Mouse (Mus musculus) induced T-regulatory cell, adult 2 months (primary cell): ENCODE results near the gene Dmtf1.
"Not testable (repeated sequence)": the region's sequence is repeated elsewhere in the genome, so short reads cannot be mapped to it uniquely, and the experiment has no call there.

Source experiments
- DNase-seq: peaks from one replicate; pipeline ENCODE4 v3.0.0-alpha.2; 2012; ENCODE audit warnings: low read depth

Dmtf1 gene

GRCm38 (mm10) chr5:9161456-9162041, at the start of gene Dmtf1:
TSS of gene Dmtf1 (minus strand) at chr5:9161776.
- DNase-seq, result peak; percentile 95

- DNase-seq, result no peak
These were observed 24.9 kb upstream of the Dmtf1 start for GRCm38 (mm10) chr5:9186467-9186866.

DNA sequence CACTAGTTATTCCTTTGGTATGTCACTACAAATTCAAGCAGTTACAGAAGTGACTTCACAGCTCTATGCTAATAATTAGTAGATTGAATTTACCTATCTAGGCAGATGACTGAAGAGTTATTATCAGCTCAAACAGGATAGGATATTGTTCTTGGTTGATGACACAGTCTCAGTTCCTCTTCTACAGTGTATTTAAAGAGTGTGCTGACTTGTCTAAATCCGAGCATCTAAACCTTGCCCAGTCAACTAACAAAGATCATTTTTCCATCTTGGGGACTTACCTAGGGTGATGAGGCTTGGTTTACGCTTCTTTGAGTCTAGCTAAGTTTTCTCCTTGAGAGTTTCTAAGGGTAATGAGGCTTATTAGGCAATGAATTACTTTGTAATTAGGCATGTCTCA, 11.7 kb upstream of the Dmtf1 start:
- no peak for DNase-seq

DNA sequence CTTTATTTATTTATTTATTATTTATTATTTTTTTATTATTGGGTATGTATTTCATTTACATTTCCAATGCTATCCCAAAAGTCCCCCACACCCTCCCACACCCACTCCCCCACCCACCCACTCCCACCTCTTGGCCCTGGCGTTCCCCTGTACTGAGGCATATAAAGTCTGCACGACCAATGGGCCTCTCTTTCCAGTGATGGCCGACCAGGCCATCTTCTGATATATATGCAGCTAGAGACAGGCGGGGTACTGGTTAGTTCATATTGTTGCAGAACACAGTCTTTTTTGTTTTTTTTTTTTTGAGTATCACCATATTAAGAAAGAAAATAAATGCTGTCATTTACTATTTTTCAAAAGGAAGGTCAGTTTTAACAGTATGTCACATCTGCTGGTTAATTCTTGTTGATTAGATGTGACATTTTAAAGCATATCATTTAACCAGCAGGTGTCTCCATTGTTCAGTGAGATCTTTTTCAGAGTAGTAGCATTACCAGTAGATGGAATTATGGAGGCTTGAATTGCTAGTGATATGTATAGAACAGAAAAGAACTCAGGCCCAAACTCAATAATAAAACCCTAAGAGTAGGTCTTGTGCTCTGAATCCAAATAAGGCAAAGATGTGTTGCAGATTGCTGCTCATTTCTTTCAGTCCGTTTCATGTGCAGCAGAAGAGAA, 7.9 kb upstream of the Dmtf1 start:
- peak; percentile 35 for DNase-seq

GRCm38 (mm10) chr5:9166366-9166765, 4.8 kb upstream of the Dmtf1 start:
- DNase-seq, result no peak

DNA sequence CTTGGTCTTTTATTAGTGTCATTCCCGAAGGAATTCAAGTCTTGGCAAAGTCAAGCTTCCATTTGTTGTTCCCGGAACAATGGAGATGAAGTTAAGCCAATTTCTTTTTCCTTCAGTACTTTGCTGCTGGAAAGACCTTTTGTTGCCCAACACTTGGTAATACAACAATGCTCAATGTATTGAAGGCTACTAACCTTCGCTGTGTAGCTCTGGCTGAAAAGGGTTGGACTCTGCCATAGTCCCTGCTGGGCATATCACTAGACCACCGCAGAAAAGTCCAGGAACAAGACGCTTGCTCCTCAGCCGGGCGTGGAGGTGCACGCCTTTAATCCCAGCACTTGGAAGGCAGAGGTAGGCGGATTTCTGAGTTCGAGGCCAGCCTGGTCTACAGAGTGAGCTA, 3.6 kb upstream of the Dmtf1 start:
- not testable (repeated sequence) for DNase-seq

DNA sequence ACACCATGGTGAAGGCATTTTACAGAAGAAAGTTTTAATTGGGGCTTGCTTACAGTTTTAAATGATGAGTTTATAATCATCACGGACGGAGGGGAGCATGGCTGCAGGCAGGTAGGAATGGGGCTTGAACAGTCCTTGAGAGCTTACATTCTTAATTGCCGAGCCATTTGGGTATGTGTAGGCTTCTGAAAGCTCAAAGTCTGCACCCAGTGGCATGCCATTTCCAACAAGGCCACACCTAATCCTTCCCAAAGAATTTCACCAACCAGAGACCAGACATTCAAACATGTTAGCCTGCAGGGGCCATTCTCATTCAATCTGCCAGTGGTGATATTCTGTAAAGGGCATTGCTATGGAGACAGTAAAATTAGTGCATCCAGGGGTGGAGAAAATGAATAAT, 1.8 kb upstream of the Dmtf1 start:
- DNase-seq, result no peak

DNA sequence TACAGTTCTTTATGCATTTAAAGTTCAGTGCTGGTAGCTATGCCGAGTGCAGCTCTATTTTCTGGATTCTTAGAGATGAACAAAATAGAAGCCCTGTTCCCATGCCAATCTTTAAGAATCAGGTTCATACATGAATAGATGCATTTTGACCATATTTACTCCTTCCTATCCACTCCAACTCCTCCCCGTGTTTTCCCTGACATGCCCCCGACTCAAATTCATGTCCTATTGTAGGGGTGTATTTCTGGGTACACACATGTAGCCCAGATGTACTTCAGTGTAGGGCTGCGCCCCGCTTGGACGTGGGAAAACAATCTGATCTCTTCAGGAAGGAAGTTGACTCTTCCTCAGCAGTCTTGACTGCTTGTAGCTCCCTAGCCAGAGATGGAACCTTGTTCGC, 512 bp upstream of the Dmtf1 start:
- DNase-seq, result no peak

DNA sequence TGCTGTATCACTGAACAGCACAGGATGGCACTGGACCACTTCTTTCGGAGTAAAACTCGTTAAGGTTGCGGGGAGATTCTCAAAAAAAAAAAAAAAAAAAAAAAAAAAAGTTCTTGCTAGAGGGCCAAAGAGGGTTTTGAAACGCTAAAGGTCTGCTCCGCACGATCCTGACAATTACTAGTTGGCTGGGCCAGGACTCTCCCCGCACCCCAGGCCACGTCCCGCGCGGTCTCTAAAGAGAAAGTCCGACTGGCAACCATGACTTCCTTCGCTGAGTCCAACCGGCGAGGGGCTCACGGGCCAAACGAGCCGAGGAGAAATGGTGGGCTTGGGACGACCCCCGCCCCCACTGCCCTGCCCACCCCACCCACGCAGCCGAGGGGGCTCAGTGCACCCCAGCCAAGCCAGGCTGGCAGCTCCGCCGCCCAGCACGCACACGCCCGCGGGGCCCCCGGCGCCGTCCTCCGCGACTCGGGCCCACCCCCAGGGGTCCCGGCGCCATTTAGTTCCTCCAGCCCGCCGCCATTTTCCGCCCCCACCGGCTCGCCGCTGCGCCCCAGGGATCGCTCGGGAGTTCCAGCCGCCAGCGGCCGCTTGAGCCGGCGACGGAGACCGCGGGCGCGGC, 633 bp downstream of the Dmtf1 start:
- peak; percentile 57 for DNase-seq

GRCm38 (mm10) chr5:9157336-9157735, 4.2 kb downstream of the Dmtf1 start:
- DNase-seq, result no peak

DNA sequence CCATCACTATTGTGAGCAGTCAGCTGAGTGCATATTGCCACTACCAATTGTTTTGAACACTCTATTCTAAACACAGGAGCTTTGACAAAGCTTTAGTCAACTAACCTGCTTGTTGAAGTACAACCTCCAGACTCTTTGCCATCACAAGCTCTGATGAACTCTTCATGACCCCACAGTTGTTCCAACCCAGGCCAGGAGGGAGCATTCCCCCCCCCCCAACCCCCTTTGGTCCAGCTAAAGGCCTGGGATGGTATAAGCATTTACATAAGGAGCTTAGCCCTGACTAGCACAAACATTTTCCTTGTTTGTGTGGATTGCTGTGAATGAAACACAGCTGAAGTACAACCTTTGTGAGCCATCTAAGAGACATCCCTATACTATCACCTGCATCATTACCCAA, 4.8 kb downstream of the Dmtf1 start:
- DNase-seq, result no peak

- no peak for DNase-seq
These were observed 12.2 kb downstream of the Dmtf1 start for GRCm38 (mm10) chr5:9149273-9149850.

DNA sequence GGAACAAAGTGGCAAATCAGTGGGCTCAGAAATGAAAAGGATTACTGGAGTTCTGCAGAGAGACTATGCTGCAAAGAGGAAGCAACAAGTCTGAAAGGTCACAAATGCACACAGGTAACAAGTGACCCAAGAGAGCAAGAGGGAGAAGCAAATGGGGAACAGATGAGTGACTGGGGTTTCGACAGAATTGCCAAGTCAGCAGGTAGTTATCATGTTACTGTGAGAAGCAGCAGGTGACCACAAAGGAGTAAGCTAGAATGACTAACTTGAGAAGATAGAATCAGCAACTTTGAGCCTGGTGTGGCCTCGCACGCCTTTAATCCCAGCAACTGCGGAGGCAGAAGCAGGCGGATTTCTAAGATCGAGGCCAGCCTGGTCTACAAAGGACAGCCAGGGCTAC, 19.2 kb downstream of the Dmtf1 start:
- peak; percentile 33 for DNase-seq

GRCm38 (mm10) chr5:9140724-9141123, 20.9 kb downstream of the Dmtf1 start:
- no peak for DNase-seq

- DNase-seq, result no peak
These were observed 26.0 kb downstream of the Dmtf1 start for GRCm38 (mm10) chr5:9135588-9135987.

GRCm38 (mm10) chr5:9131786-9132185, 29.8 kb downstream of the Dmtf1 start:
- DNase-seq, result no peak

DNA sequence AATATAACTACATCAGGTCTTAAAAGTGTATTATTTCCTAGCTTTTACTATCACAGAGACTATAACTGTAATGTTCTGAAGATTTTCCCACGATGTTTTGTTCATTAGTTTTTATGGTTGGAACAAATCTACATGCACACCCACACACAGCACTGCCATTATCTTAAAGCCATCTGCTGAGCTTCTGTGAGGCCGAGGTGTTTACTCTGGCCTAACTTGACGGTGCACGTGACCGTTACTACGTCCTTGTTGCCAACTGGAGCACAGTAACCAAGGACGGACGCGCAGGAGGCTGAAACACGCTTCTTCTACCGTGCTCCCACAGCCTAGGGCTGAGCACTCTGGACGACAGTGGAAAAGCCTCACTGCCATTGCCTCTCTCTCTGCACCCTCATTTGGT, 33.0 kb downstream of the Dmtf1 start:
- no peak for DNase-seq

DNA sequence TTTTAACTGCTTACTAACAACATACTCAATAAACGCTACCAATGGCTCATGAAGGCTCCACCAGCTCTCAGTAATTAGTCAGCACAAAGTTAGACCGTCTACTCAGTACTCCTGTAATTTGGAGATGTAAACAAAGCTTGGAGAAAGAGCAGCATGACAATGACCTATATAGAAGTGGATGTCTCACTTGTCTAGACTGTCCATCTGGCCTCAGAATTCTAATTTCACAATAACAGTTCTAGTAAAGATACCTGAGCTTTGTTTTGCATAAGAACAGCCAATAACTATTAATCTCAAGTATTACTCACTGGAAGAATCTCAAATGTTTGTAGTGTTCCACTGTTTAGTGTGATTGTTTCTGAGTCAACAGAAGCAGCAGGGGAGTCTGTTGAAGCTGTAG, 37.4 kb downstream of the Dmtf1 start:
- DNase-seq, result no peak

DNA sequence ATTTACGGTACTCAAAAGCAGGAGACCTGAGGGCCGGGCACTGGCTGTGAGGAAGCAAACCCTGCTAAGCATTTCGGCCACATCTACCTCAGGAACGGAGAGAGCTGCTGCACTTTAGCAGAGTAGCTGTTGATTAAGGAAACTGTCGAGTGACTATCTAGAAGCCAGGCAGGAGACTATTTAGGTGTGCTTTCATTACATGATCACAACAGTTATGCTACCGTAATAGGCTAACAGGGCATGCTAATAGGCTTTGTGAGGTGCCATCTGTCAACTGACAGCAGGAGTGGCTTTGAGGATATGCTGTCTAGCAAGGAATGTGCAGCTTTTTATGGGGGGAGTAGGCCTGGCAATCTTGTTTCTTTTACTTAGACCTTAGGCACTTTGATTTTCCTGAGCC, 47.4 kb downstream of the Dmtf1 start:
- no peak for DNase-seq

DNA sequence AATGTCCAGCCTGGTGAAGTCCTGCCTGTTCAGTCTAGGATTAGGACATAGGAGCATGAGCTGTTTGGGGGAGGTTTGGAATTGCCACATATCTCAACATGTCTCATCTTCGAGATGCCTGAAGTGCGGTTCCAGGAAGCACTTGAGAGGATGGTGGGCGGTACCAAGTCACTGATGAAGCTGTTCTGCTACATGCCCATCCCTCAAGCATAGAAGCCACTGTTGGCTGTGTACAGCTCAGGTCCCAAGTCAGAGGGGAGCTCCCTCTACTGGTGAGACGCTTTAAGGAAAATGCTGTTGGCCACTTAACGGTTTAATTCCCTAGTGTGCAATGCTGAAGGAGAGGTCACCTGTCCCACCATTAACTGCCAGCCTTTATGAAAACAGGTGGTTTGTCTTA, 49.8 kb downstream of the Dmtf1 start:
- peak; percentile 90 for DNase-seq

DNA sequence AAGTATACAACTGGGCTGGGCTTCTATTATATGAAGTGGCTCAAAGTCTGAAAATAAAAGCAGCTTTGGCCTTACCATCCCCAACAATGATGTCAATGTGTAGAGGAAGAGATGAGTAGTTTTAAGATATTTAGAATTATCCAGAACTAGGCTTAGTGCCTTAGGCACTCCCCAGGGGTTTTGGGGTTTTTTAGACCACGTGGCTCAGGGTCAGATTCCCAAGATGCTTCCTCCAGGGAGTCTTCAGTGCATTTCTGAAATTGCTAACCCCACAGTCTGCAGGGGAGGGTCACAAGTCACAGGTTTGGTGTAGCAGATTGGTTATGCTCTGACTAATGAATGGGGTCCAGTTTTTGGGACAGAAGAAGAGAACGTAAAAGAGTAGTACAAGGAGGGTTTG, 50.3 kb downstream of the Dmtf1 start:
- no peak for DNase-seq

DNA sequence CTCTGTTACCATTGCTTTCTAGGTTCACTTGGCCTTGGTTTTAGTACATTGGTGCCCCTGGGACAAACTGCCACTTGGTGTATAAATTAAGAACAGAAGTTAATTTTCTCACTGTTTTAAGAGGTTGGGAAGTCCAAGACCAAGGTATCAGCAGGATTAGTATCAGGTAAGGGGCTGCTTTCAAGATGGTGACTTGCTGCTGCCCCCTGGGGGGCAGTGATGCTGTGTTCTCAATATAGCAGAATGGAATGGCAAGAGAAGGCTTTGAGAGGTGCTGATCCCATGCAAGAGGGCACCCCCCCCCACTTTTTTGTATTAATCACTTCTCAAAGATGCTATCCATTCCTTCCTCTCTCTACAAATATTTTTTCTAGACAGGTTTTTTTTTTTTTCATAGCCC, 52.0 kb downstream of the Dmtf1 start:
- DNase-seq, result peak; percentile 68

- DNase-seq, result peak; percentile 38
These were observed 53.1 kb downstream of the Dmtf1 start for GRCm38 (mm10) chr5:9108490-9108889.
